Mouse (Mus musculus): ENCODE data around the gene Csrp3. TPM values are rescaled to one million over a fixed set of nuclear protein-coding genes. Genes with fewer than 3 reads are reported as not detected.

Csrp3 gene
- 5.7 and 7.6 TPM in 2 replicates for polyA plus RNA-seq (2012; rRNA removed)

GRCm38 (mm10) chr7:48847820-48848650 lies at the start of gene Csrp3:
Gene Csrp3 (minus strand): TSS chr7:48848033.

GRCm38 (mm10) chr7:48881486-48881885 lies 33.7 kb upstream of the Csrp3 start, which contains the start of gene E2f8:
Gene E2f8 (minus strand): TSS chr7:48881596.

GRCm38 (mm10) chr7:48788851-48789572 lies 58.8 kb downstream of the Csrp3 start, which contains the start of gene Zdhhc13:
Gene Zdhhc13 (plus strand): TSS chr7:48789003.

Other genes with a start within 250 kb of the Csrp3 start
- not detected in 2 replicates for gene Mrgprb3, start 204.2 kb downstream of the Csrp3 start, polyA plus RNA-seq (2012; rRNA removed)
- gene Zdhhc13, start 59.0 kb downstream of the Csrp3 start, polyA plus RNA-seq (2012; rRNA removed): 14.5 and 31.8 TPM in 2 replicates
- gene E2f8, start 33.6 kb upstream of the Csrp3 start, polyA plus RNA-seq (2012; rRNA removed): 15.2 and 19.1 TPM in 2 replicates
- gene Nav2, start 60.7 kb upstream of the Csrp3 start, polyA plus RNA-seq (2012; rRNA removed): 15.2 and 15.8 TPM in 2 replicates

Data from central nervous system, embryonic 11.5 days (tissue).